Mouse (Mus musculus) testis, postnatal 10 days (tissue): ENCODE measurements around the gene Smc4.
A peak's percentile ranks its signal among the peaks of the same experiment; 100 is the strongest.

ENCODE experiments used
- DNase-seq: peaks from one replicate; pipeline ENCODE4 v3.0.0; 2021; ENCODE audit warnings: low spot score

The Smc4 gene

GRCm38 (mm10) chr3:69004437-69005337 lies at the start of gene Smc4, which contains the start of gene Ift80:
Gene Smc4 (plus strand): TSS chr3:69004738.
Gene Ift80 (minus strand): TSS chr3:69004570.
- DNase-seq, result peak; percentile 97

- DNase-seq, result no peak
Observed at GRCm38 (mm10) chr3:68956454-68956853, 48.1 kb upstream of the Smc4 start.

GRCm38 (mm10) chr3:68957413-68957812 lies 47.1 kb upstream of the Smc4 start:
- no peak for DNase-seq

GRCm38 (mm10) chr3:68964682-68965081 lies 39.9 kb upstream of the Smc4 start:
- peak; percentile 51 for DNase-seq

- no peak for DNase-seq
Observed at GRCm38 (mm10) chr3:68966527-68967285, 37.8 kb upstream of the Smc4 start.

GRCm38 (mm10) chr3:68967404-68967803 lies 37.1 kb upstream of the Smc4 start:
- no peak for DNase-seq

GRCm38 (mm10) chr3:68969091-68969590 lies 35.4 kb upstream of the Smc4 start:
- no peak for DNase-seq

- no peak for DNase-seq
Observed at GRCm38 (mm10) chr3:68973574-68973973, 31.0 kb upstream of the Smc4 start.

- DNase-seq, result no peak
Observed at GRCm38 (mm10) chr3:68974639-68975532, 29.7 kb upstream of the Smc4 start.

GRCm38 (mm10) chr3:68975533-68976490 lies 28.7 kb upstream of the Smc4 start:
- DNase-seq, result no peak

- no peak for DNase-seq
Observed at GRCm38 (mm10) chr3:68977696-68978095, 26.8 kb upstream of the Smc4 start.

GRCm38 (mm10) chr3:68979187-68979586 lies 25.4 kb upstream of the Smc4 start:
- DNase-seq, result no peak

GRCm38 (mm10) chr3:68980898-68981297 lies 23.6 kb upstream of the Smc4 start:
- DNase-seq, result no peak

GRCm38 (mm10) chr3:68986550-68986949 lies 18.0 kb upstream of the Smc4 start:
- no peak for DNase-seq

GRCm38 (mm10) chr3:69002781-69003180 lies 1.8 kb upstream of the Smc4 start:
- DNase-seq, result no peak

GRCm38 (mm10) chr3:69004055-69004436 lies 492 bp upstream of the Smc4 start:
- DNase-seq, result no peak

- DNase-seq, result peak; percentile 66
Observed at GRCm38 (mm10) chr3:69005338-69006245, 1.1 kb downstream of the Smc4 start.

GRCm38 (mm10) chr3:69006246-69006760 lies 1.8 kb downstream of the Smc4 start:
- DNase-seq, result no peak

- no peak for DNase-seq
Observed at GRCm38 (mm10) chr3:69008873-69009272, 4.3 kb downstream of the Smc4 start.
